Mouse (Mus musculus): ENCODE data around the gene Gm20721.

DNA sequence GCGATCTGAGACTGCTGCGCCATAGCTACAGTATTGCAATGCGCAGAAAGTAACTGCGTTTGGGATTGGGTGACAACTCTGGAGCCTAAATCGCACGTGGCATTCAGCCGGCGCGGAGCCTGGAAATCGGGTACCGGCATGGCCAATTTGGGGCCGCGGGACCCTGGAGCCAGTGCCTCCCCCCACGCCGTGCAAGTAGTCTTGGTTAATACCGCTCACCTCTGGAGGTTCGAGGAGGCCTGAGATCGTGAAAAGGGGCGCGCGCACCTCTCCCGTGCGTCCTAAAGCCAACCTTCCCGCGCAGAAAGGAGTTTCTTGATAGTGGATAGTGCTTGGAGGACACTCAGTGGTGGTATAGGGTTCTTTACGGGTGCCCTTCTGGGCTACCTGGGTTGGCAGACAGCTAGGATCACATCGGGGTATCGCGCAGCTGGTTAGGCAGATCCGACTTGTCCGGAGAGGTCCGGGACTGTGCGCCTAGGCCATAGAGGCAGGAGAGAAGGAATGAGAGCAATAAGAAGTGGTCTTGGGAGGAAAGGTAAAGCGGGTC, 60.5 kb downstream of the Gm20721 start:
- TF ChIP-seq MAX (IDR thresholded peaks at IDR 0.05; ENCODE audit: low read depth): no peak
- no peak for TF ChIP-seq POLR2A (IDR thresholded peaks at IDR 0.05; ENCODE audit: insufficient read length, low read depth)
- TF ChIP-seq E2F4 (IDR thresholded peaks at IDR 0.05; ENCODE audit: insufficient read depth): no peak
- TF ChIP-seq TCF12 (IDR thresholded peaks at IDR 0.05; ENCODE audit: insufficient read depth, poor library complexity, severe bottlenecking): no peak
- no peak for TF ChIP-seq CEBPB (IDR thresholded peaks at IDR 0.05; ENCODE audit: insufficient read depth, poor library complexity, severe bottlenecking)
- TF ChIP-seq MYOG (IDR thresholded peaks at IDR 0.05; ENCODE audit: control insufficient read depth in 1 of 3, insufficient read depth in 1 of 3, insufficient read length in 2 of 3, low read depth in 2 of 3): no peak
- TF ChIP-seq TCF3 (IDR thresholded peaks at IDR 0.05; ENCODE audit: insufficient read length, low read depth): no peak
